21 mouse cellular contexts compared by ENCODE assay signal in genomic region chr17:73399136-73399535, GRCm38 (mm10). TPM values are rescaled to one million over a fixed set of nuclear protein-coding genes. Genes with fewer than 3 reads are reported as not detected.
DNase-seq lines count a peak whose midpoint lies in the region; ATAC-seq and TF ChIP-seq lines count a peak whose summit lies in the region.
"Had no signal": no experiment of that assay in that cellular context is flagged by ENCODE, and none has a peak within 500 bp of the region (broad histone marks: within the 10 kb centered on the region; RNA-seq: fewer than 3 reads in every experiment).

No protein-coding gene starts in this region.

- H3K27me3 ChIP-seq in intestine, postnatal 0 days (replicated peaks; ENCODE audit: control insufficient read depth, insufficient read depth, low read length), result no peaks in the 10 kb centered on the region
- H3K27me3 ChIP-seq in stomach, embryonic 15.5 days (replicated peaks), result no peaks in the 10 kb centered on the region
- H3K27me3 ChIP-seq in hindbrain, embryonic 12.5 days, result no peaks in the 10 kb centered on the region
- H3K27me3 ChIP-seq: embryonic facial prominence, embryonic 13.5 days; forebrain, embryonic 12.5 days; hindbrain, embryonic 15.5 days had no signal

- WGBS in intestine, postnatal 0 days, result 22% methylated on average over 2 of the region's 2 CpGs
- 47% methylated on average over 2 of the region's 2 CpGs for WGBS in stomach, embryonic 15.5 days
- WGBS in hindbrain, embryonic 12.5 days, result 81% methylated on average over 2 of the region's 2 CpGs

- H3K9ac ChIP-seq in intestine, postnatal 0 days (ENCODE audit: low read depth, low read length), result no peak overlapping the region
- H3K9ac ChIP-seq in stomach, embryonic 15.5 days, result no peak overlapping the region
- no peak overlapping the region for H3K9ac ChIP-seq in hindbrain, embryonic 12.5 days
- H3K9ac ChIP-seq: embryonic facial prominence, embryonic 13.5 days; forebrain, embryonic 12.5 days; hindbrain, embryonic 15.5 days had no signal

- no peaks in the 10 kb centered on the region; the same call in 1 of the 2 replicates for H3K4me1 ChIP-seq in intestine, postnatal 0 days (replicated peaks; ENCODE audit: control insufficient read depth, insufficient read depth, low read length)
- no peaks in the 10 kb centered on the region for H3K4me1 ChIP-seq in stomach, embryonic 15.5 days
- H3K4me1 ChIP-seq in hindbrain, embryonic 12.5 days, result no peaks in the 10 kb centered on the region
- H3K4me1 ChIP-seq: embryonic facial prominence, embryonic 13.5 days; forebrain, embryonic 12.5 days; heart, embryonic 10.5 days; hindbrain, embryonic 15.5 days had no signal

- peak; percentile 79 for ATAC-seq in intestine, postnatal 0 days
- ATAC-seq in stomach, embryonic 15.5 days (ENCODE audit: insufficient read depth, low FRiP score, low read depth), result peak; percentile 71
- no peak for ATAC-seq in hindbrain, embryonic 12.5 days (ENCODE audit: low FRiP score)
- ATAC-seq: forebrain, embryonic 16.5 days had no signal

- H3K36me3 ChIP-seq in intestine, postnatal 0 days (ENCODE audit: control insufficient read depth, insufficient read depth), result no peaks in the 10 kb centered on the region
- no peaks in the 10 kb centered on the region for H3K36me3 ChIP-seq in stomach, embryonic 15.5 days
- no peaks in the 10 kb centered on the region for H3K36me3 ChIP-seq in hindbrain, embryonic 12.5 days
- H3K36me3 ChIP-seq: embryonic facial prominence, embryonic 13.5 days; forebrain, embryonic 12.5 days; heart, embryonic 10.5 days; hindbrain, embryonic 15.5 days had no signal

- peak; percentile 12 for DNase-seq in urinary bladder, postnatal 14 days (ENCODE audit: low spot score)
- no peak for DNase-seq in urinary bladder, postnatal 4 days (ENCODE audit: low spot score in 2 of 2)
- DNase-seq in retina, embryonic 14.5 days (ENCODE audit: low spot score), result no peak
- DNase-seq in cerebellum, adult 11-12 months, result no peak
- DNase-seq: adrenal gland, adult 2 months; adrenal gland, postnatal 25 days; cerebellum, adult 2 months; cerebellum, postnatal 14 days; gastrocnemius, postnatal 14 days; heart, adult 18-20 months; heart, postnatal 14 days had no signal

- no peaks in the 10 kb centered on the region for H3K9me3 ChIP-seq in intestine, postnatal 0 days (ENCODE audit: control insufficient read depth)
- no peaks in the 10 kb centered on the region for H3K9me3 ChIP-seq in stomach, embryonic 15.5 days
- no peaks in the 10 kb centered on the region for H3K9me3 ChIP-seq in hindbrain, embryonic 12.5 days (replicated peaks)
- H3K9me3 ChIP-seq: embryonic facial prominence, embryonic 13.5 days; forebrain, embryonic 12.5 days; heart, embryonic 10.5 days; hindbrain, embryonic 15.5 days had no signal

- TF ChIP-seq CTCF in intestine, postnatal 0 days (IDR thresholded peaks at IDR 0.05; ENCODE audit: low read depth), result no peak

- H3K4me2 ChIP-seq in intestine, postnatal 0 days (replicated peaks; ENCODE audit: low read depth), result peak overlapping the region; percentile 27; the same call in 1 of the 2 replicates
- H3K4me2 ChIP-seq in stomach, embryonic 15.5 days, result no peak overlapping the region
- no peak overlapping the region for H3K4me2 ChIP-seq in hindbrain, embryonic 12.5 days (replicated peaks)
- H3K4me2 ChIP-seq: embryonic facial prominence, embryonic 13.5 days; forebrain, embryonic 12.5 days; hindbrain, embryonic 15.5 days had no signal

- no peak overlapping the region for H3K4me3 ChIP-seq in intestine, postnatal 0 days (ENCODE audit: low read depth, low read length)
- H3K4me3 ChIP-seq in stomach, embryonic 15.5 days (replicated peaks), result no peak overlapping the region
- H3K4me3 ChIP-seq in hindbrain, embryonic 12.5 days, result no peak overlapping the region
- H3K4me3 ChIP-seq: embryonic facial prominence, embryonic 13.5 days; forebrain, embryonic 12.5 days; heart, embryonic 10.5 days; hindbrain, embryonic 15.5 days had no signal

- no peak overlapping the region for H3K27ac ChIP-seq in intestine, postnatal 0 days (ENCODE audit: low read depth, low read length)
- H3K27ac ChIP-seq in stomach, embryonic 15.5 days, result no peak overlapping the region
- no peak overlapping the region for H3K27ac ChIP-seq in hindbrain, embryonic 12.5 days
- H3K27ac ChIP-seq: embryonic facial prominence, embryonic 13.5 days; forebrain, embryonic 12.5 days; heart, embryonic 10.5 days; hindbrain, embryonic 15.5 days had no signal

RNA-seq across cellular contexts. Expression of gene Capn13, which starts 1.5 kb away (rescaled TPM):
- 1.7 and 2.0 TPM in 2 replicates for polyA plus RNA-seq in intestine, postnatal 0 days (2015; fragmentation: Nextera tagmentation; extraction: Ambion mirVana)
- polyA plus RNA-seq in stomach, embryonic 15.5 days (2015; fragmentation: Nextera tagmentation; extraction: Ambion mirVana), result 0.35 and 0.50 TPM in 2 replicates
- polyA plus RNA-seq in hindbrain, embryonic 12.5 days (2016; fragmentation: Nextera tagmentation; extraction: Ambion mirVana), result 0.12 TPM in 1 of 2 replicates, not detected in the other
- polyA plus RNA-seq: adrenal gland, adult 2 months; cortical plate, adult 2 months; embryonic facial prominence, embryonic 13.5 days; forebrain, embryonic 12.5 days; forebrain, embryonic 16.5 days; frontal cortex, adult 2 months; heart, embryonic 10.5 days had no signal
